Mouse (Mus musculus) MEL (cell line): ENCODE data around the gene Auts2. TPM values are rescaled to one million over a fixed set of nuclear protein-coding genes. Genes with fewer than 3 reads are reported as not detected.

ENCODE experiments used
- DNase-seq: peaks from one replicate; pipeline ENCODE4 v3.0.0; 2011; ENCODE audit warnings: low read depth, low spot score
- H3K27ac ChIP-seq: 2 replicates; pipeline ENCODE4 v1.5.1; 2012; ENCODE audit warnings: low read depth, mild to moderate bottlenecking, control low read depth, low read length, moderate library complexity; ENCODE audit not compliant: control insufficient read depth
- H3K27me3 ChIP-seq, 2 experiments: fragments of 150-350 bp in 1 of 2; sonication (generic) in 1 of 2; 2 replicates each; pipeline ENCODE4 v1.6.1; 2012; ENCODE audit warnings: low read length in 2 of 2, mild to moderate bottlenecking in 2 of 2, improper control_type of control experiment in 1 of 2, moderate library complexity in 1 of 2; ENCODE audit not compliant: insufficient read depth in 2 of 2, control insufficient read depth in 1 of 2
- H3K36me3 ChIP-seq, 2 experiments: 2 replicates each; pipeline ENCODE4 v1.6.1; 2012 to 2014; ENCODE audit warnings: low read length in 2 of 2, improper control_type of control experiment in 1 of 2, inconsistent platforms in 1 of 2, mild to moderate bottlenecking in 1 of 2; ENCODE audit not compliant: insufficient read depth in 2 of 2, control insufficient read depth in 1 of 2
- H3K4me1 ChIP-seq, 2 experiments: fragments of 150-350 bp in 1 of 2; sonication (generic) in 1 of 2; 2 replicates each; pipeline ENCODE4 v1.6.1; 2012; ENCODE audit warnings: low read length in 2 of 2, improper control_type of control experiment in 1 of 2, mild to moderate bottlenecking in 1 of 2; ENCODE audit not compliant: insufficient read depth in 2 of 2, control insufficient read depth in 1 of 2
- H3K4me3 ChIP-seq, 2 experiments: fragments of 150-350 bp in 1 of 2; sonication (generic) in 1 of 2; 2 replicates each; pipeline ENCODE4 v1.5.1; 2012; ENCODE audit warnings: low read depth in 2 of 2, low read length in 2 of 2, mild to moderate bottlenecking in 2 of 2, moderate library complexity in 2 of 2, control low read depth in 1 of 2, improper control_type of control experiment in 1 of 2; ENCODE audit not compliant: control insufficient read depth in 1 of 2, insufficient read depth in 1 of 2
- H3K79me2 ChIP-seq: 2 replicates; pipeline ENCODE4 v1.6.1; 2012; ENCODE audit warnings: mild to moderate bottlenecking, low read length, moderate library complexity; ENCODE audit not compliant: control insufficient read depth, poor library complexity, insufficient read depth
- H3K9ac ChIP-seq: 2 replicates; pipeline ENCODE4 v1.6.1; 2012; ENCODE audit warnings: low read depth, mild to moderate bottlenecking, control low read depth, low read length, moderate library complexity; ENCODE audit not compliant: control insufficient read depth, poor library complexity, severe bottlenecking
- H3K9me3 ChIP-seq: fragments of 150-350 bp; sonication (generic); replicated peaks from 2 replicates; pipeline ENCODE4 v1.6.1; 2012; ENCODE audit warnings: mild to moderate bottlenecking, low read length, improper control_type of control experiment, moderate library complexity; ENCODE audit not compliant: insufficient read depth
- BHLHE40 ChIP-seq: IDR thresholded peaks from 2 replicates; pipeline ENCODE4 v1.6.1; 2012; ENCODE audit warnings: low read depth, mild to moderate bottlenecking, inconsistent platforms, low read length, improper control_type of control experiment, borderline replicate concordance
- CHD1 ChIP-seq: IDR thresholded peaks from 2 replicates; pipeline ENCODE4 v1.6.1; 2012; ENCODE audit warnings: low read depth, mild to moderate bottlenecking, inconsistent platforms, low read length, improper control_type of control experiment
- CHD2 ChIP-seq: IDR thresholded peaks from 2 replicates; pipeline ENCODE4 v1.6.1; 2011; ENCODE audit warnings: low read length, improper control_type of control experiment
- CTCF ChIP-seq, 3 experiments: IDR thresholded peaks in 2 of 3; conservative IDR thresholded peaks in 1 of 3; 2 replicates each; pipeline ENCODE4 v1.5.1; 2011 to 2012; ENCODE audit warnings: low read length in 3 of 3, low read depth in 2 of 3, mild to moderate bottlenecking in 2 of 3, improper control_type of control experiment in 1 of 3, inconsistent platforms in 1 of 3, mixed read lengths in 1 of 3, moderate library complexity in 1 of 3; ENCODE audit not compliant: control insufficient read depth in 1 of 3, insufficient read depth in 1 of 3, poor library complexity in 1 of 3, severe bottlenecking in 1 of 3
- E2F4 ChIP-seq: IDR thresholded peaks from 2 replicates; pipeline ENCODE4 v1.6.1; 2011; ENCODE audit warnings: low read depth, low read length, improper control_type of control experiment, borderline replicate concordance
- EP300 ChIP-seq, 2 experiments: IDR thresholded peaks; 2 replicates each; pipeline ENCODE4 v1.6.1; 2011; ENCODE audit warnings: improper control_type of control experiment in 2 of 2, low read length in 2 of 2, low read depth in 1 of 2, mild to moderate bottlenecking in 1 of 2
- GABPA ChIP-seq: IDR thresholded peaks from 2 replicates; pipeline ENCODE4 v1.6.1; 2012; ENCODE audit warnings: low read depth, mild to moderate bottlenecking, inconsistent platforms, low read length, improper control_type of control experiment, moderate library complexity
- GATA1 ChIP-seq: IDR thresholded peaks from 2 replicates; pipeline ENCODE4 v1.6.1; 2011; ENCODE audit warnings: low read depth, low read length, improper control_type of control experiment
- KAT2A ChIP-seq: conservative IDR thresholded peaks from 2 replicates; pipeline ENCODE4 v1.6.1; 2012; ENCODE audit warnings: low read depth, low read length, improper control_type of control experiment, inconsistent platforms
- MAX ChIP-seq: IDR thresholded peaks from 2 replicates; pipeline ENCODE4 v1.6.1; 2011; ENCODE audit warnings: low read length, improper control_type of control experiment
- MXI1 ChIP-seq: IDR thresholded peaks from 2 replicates; pipeline ENCODE4 v1.6.1; 2011; ENCODE audit warnings: mild to moderate bottlenecking, low read depth, low read length, improper control_type of control experiment
- MYB ChIP-seq: IDR thresholded peaks from 2 replicates; pipeline ENCODE4 v1.6.1; 2011; ENCODE audit warnings: mild to moderate bottlenecking, low read depth, low read length, improper control_type of control experiment
- MYC ChIP-seq: IDR thresholded peaks from 2 replicates; pipeline ENCODE4 v1.6.1; 2011; ENCODE audit warnings: low read depth, mild to moderate bottlenecking, low read length, improper control_type of control experiment, moderate library complexity
- NRF1 ChIP-seq: IDR thresholded peaks from 2 replicates; pipeline ENCODE4 v1.6.1; 2014; ENCODE audit warnings: low read depth, mild to moderate bottlenecking, inconsistent platforms, low read length, improper control_type of control experiment, moderate library complexity; ENCODE audit not compliant: poor library complexity, insufficient read depth, severe bottlenecking
- POLR2AphosphoS2 ChIP-seq: IDR thresholded peaks from 2 replicates; pipeline ENCODE4 v1.6.1; 2011; ENCODE audit warnings: low read length, improper control_type of control experiment
- POLR2AphosphoS5 ChIP-seq: IDR thresholded peaks from 2 replicates; pipeline ENCODE4 v1.6.1; 2012; ENCODE audit warnings: low read depth, borderline replicate concordance, mild to moderate bottlenecking, inconsistent platforms, low read length, moderate library complexity, mixed read lengths
- RAD21 ChIP-seq: IDR thresholded peaks from 2 replicates; pipeline ENCODE4 v1.6.1; 2011; ENCODE audit warnings: mild to moderate bottlenecking, low read depth, low read length, improper control_type of control experiment
- RCOR1 ChIP-seq: IDR thresholded peaks from 2 replicates; pipeline ENCODE4 v1.6.1; 2012; ENCODE audit warnings: low read depth, mild to moderate bottlenecking, inconsistent platforms, low read length, improper control_type of control experiment
- SIN3A ChIP-seq: IDR thresholded peaks from 2 replicates; pipeline ENCODE4 v1.6.1; 2012; ENCODE audit warnings: low read length, improper control_type of control experiment, inconsistent platforms
- SMC3 ChIP-seq: IDR thresholded peaks from 2 replicates; pipeline ENCODE4 v1.6.1; 2011; ENCODE audit warnings: low read depth, low read length, improper control_type of control experiment
- TAL1 ChIP-seq: IDR thresholded peaks from 2 replicates; pipeline ENCODE4 v1.6.1; 2012; ENCODE audit warnings: mild to moderate bottlenecking, inconsistent platforms, low read length, moderate library complexity, mixed read lengths
- UBTF ChIP-seq: IDR thresholded peaks from 2 replicates; pipeline ENCODE4 v1.6.1; 2012; ENCODE audit warnings: low read depth, mild to moderate bottlenecking, inconsistent platforms, low read length, improper control_type of control experiment, moderate library complexity, borderline replicate concordance; ENCODE audit not compliant: insufficient read depth
- USF1 ChIP-seq: IDR thresholded peaks from 2 replicates; pipeline ENCODE4 v1.6.1; 2014; ENCODE audit warnings: low read depth, mild to moderate bottlenecking, inconsistent platforms, low read length, improper control_type of control experiment, moderate library complexity
- USF2 ChIP-seq, 2 experiments: IDR thresholded peaks; 2 replicates each; pipeline ENCODE4 v1.6.1; 2011 to 2012; ENCODE audit warnings: improper control_type of control experiment in 2 of 2, low read length in 2 of 2, borderline replicate concordance in 1 of 2, inconsistent platforms in 1 of 2, low read depth in 1 of 2, mild to moderate bottlenecking in 1 of 2; ENCODE audit not compliant: insufficient read depth in 1 of 2
- ZC3H11A ChIP-seq: IDR thresholded peaks from 2 replicates; pipeline ENCODE4 v1.6.1; 2012; ENCODE audit warnings: low read depth, mild to moderate bottlenecking, inconsistent platforms, low read length, improper control_type of control experiment
- ZKSCAN1 ChIP-seq: IDR thresholded peaks from 2 replicates; pipeline ENCODE4 v1.6.1; 2012; ENCODE audit warnings: low read depth, mild to moderate bottlenecking, inconsistent platforms, low read length, improper control_type of control experiment, moderate library complexity
- ZMIZ1 ChIP-seq: IDR thresholded peaks from 2 replicates; pipeline ENCODE4 v1.6.1; 2012; ENCODE audit warnings: low read depth, mild to moderate bottlenecking, inconsistent platforms, low read length, improper control_type of control experiment, moderate library complexity
- ZNF384 ChIP-seq: IDR thresholded peaks from 2 replicates; pipeline ENCODE4 v1.6.1; 2012; ENCODE audit warnings: low read depth, mild to moderate bottlenecking, inconsistent platforms, low read length, improper control_type of control experiment
- polyA plus RNA-seq, 2 experiments: library from polyadenylated mRNA; stranded (reverse) in 1 of 2; unstranded in 1 of 2; fragments of >175 nt in 1 of 2; fragments of >200 nt in 1 of 2; gene quantifications; 2 replicates each; pipeline versions ENCODE4 v1.2.1 to v1.2.4; 2012; ENCODE audit warnings: low replicate concordance in 2 of 2, low read depth in 1 of 2; ENCODE audit not compliant: insufficient read length in 2 of 2, insufficient read depth in 1 of 2, missing spikeins in 1 of 2
- total RNA-seq: library from RNA; depleted of rRNA; stranded (reverse); fragments of 300-350 nt; gene quantifications from 2 replicates; pipeline ENCODE4 v1.2.3, GENCODE M21; 2012

The Auts2 gene
- total and polyA plus RNA-seq, 3 experiments: not detected

- H3K79me2 ChIP-seq: no peaks in the 10 kb centered on the region
- no peaks in the 10 kb centered on the region for H3K9me3 ChIP-seq
- H3K27me3 ChIP-seq: no peaks in the 10 kb centered on the region
- no peaks in the 10 kb centered on the region for H3K4me1 ChIP-seq
- DNase-seq: no peak
- TF ChIP-seq GATA1: no peak
- no peak for TF ChIP-seq E2F4
- no peak for TF ChIP-seq ZKSCAN1
- TF ChIP-seq USF1: no peak
- TF ChIP-seq POLR2AphosphoS2: no peak
- no peak for TF ChIP-seq CHD1
- TF ChIP-seq MXI1: no peak
- no peak for TF ChIP-seq UBTF
- TF ChIP-seq MYB: no peak
- TF ChIP-seq MYC: no peak
- no peak for TF ChIP-seq EP300 (IDR thresholded peaks at IDR 0.05; ENCODE audit: low read depth in 1 of 2, low read length in 2 of 2)
- TF ChIP-seq ZC3H11A: no peak
- no peak for TF ChIP-seq TAL1
- TF ChIP-seq MAX: no peak
- no peak for TF ChIP-seq KAT2A
- no peak for TF ChIP-seq BHLHE40
- no peak for TF ChIP-seq NRF1
- TF ChIP-seq SMC3: no peak
- TF ChIP-seq POLR2AphosphoS5: no peak
- H3K4me3 ChIP-seq: no peak overlapping the region
- H3K36me3 ChIP-seq: no peaks in the 10 kb centered on the region
- H3K27ac ChIP-seq: no peak overlapping the region
- no peak overlapping the region for H3K9ac ChIP-seq
Observed at GRCm38 (mm10) chr5:131601934-131602692, 941.0 kb downstream of the Auts2 start.

- H3K4me1 ChIP-seq: no peaks in the 10 kb centered on the region
- no peaks in the 10 kb centered on the region for H3K79me2 ChIP-seq
- no peak for DNase-seq
- no peak overlapping the region for H3K9ac ChIP-seq
- no peaks in the 10 kb centered on the region for H3K9me3 ChIP-seq
- TF ChIP-seq ZNF384 (no peak), POLR2AphosphoS5 (no peak), NRF1 (no peak), MXI1 (no peak), E2F4 (no peak), ZMIZ1 (no peak), GABPA (no peak), SIN3A (no peak), CHD1 (no peak), CTCF (IDR thresholded peaks at IDR 0.05 in 2 of 3, conservative IDR thresholded peaks at IDR 0.05 in 1 of 3; ENCODE audit: control insufficient read depth in 1 of 3, insufficient read depth in 1 of 3, low read depth in 2 of 3, low read length in 3 of 3, poor library complexity in 1 of 3, severe bottlenecking in 1 of 3) (no peak), UBTF (no peak), GATA1 (no peak), RCOR1 (no peak), CHD2 (no peak), EP300 (IDR thresholded peaks at IDR 0.05; ENCODE audit: low read depth in 1 of 2, low read length in 2 of 2) (no peak), USF2 (IDR thresholded peaks at IDR 0.05; ENCODE audit: borderline replicate concordance in 1 of 2, insufficient read depth in 1 of 2, low read depth in 1 of 2, low read length in 2 of 2) (no peak), RAD21 (no peak)
- H3K27me3 ChIP-seq: no peaks in the 10 kb centered on the region
- H3K36me3 ChIP-seq: no peaks in the 10 kb centered on the region
- no peak overlapping the region for H3K4me3 ChIP-seq
- no peak overlapping the region for H3K27ac ChIP-seq
Observed at GRCm38 (mm10) chr5:131600325-131601125, 942.6 kb downstream of the Auts2 start.
